Mouse (Mus musculus) liver, embryonic 14.5 days (tissue): ENCODE results near the gene Oas2. TPM values are rescaled to one million over a fixed set of nuclear protein-coding genes. Genes with fewer than 3 reads are reported as not detected.

Source experiments
- ATAC-seq: fragments of 200-750 bp; cut with Nextera tagmentation; 2 replicates; pipeline ENCODE4 v1.8.0; 2017; ENCODE audit warnings: moderate number of reproducible peaks, mild to moderate bottlenecking, moderate library complexity; ENCODE audit not compliant: insufficient read depth
- DNase-seq, 3 experiments: peaks; one replicate each; pipeline ENCODE4 v3.0.0-alpha.2; 2012 to 2013; ENCODE audit warnings: low read depth in 3 of 3, low spot score in 3 of 3
- H3K27ac ChIP-seq: fragments of 300-500 bp; sonication (generic); 2 replicates; pipeline ENCODE4 v1.5.1; 2014; ENCODE audit warnings: moderate library complexity, mild to moderate bottlenecking, control low read depth, inconsistent platforms
- H3K27me3 ChIP-seq: fragments of 300-500 bp; sonication (generic); 2 replicates; pipeline ENCODE4 v1.6.1; 2014; ENCODE audit warnings: mild to moderate bottlenecking, low read length, moderate library complexity; ENCODE audit not compliant: control insufficient read depth, insufficient read depth
- H3K36me3 ChIP-seq: fragments of 300-500 bp; sonication (generic); replicated peaks from 2 replicates; pipeline ENCODE4 v1.6.1; 2014; ENCODE audit warnings: low read depth; ENCODE audit not compliant: control insufficient read depth, insufficient read depth
- H3K4me1 ChIP-seq, 2 experiments: fragments of 200-500 bp in 1 of 2; fragments of 300-500 bp in 1 of 2; sonication (generic) in 1 of 2; replicated peaks; 2 replicates each; pipeline ENCODE4 v1.6.1; 2012 to 2014; ENCODE audit warnings: antibody characterized with exemption in 1 of 2, inconsistent platforms in 1 of 2, low read length in 1 of 2; ENCODE audit not compliant: control insufficient read depth in 2 of 2, insufficient read depth in 2 of 2
- H3K4me2 ChIP-seq: fragments of 300-500 bp; sonication (generic); 2 replicates; pipeline ENCODE4 v1.6.1; 2014; ENCODE audit warnings: low read depth, mild to moderate bottlenecking, control low read depth, moderate library complexity
- H3K4me3 ChIP-seq, 2 experiments: fragments of 200-500 bp in 1 of 2; fragments of 300-500 bp in 1 of 2; sonication (generic) in 1 of 2; 2 replicates each; pipeline ENCODE4 v1.5.1; 2012 to 2014; ENCODE audit warnings: low read depth in 2 of 2, low read length in 2 of 2, mild to moderate bottlenecking in 2 of 2, control low read depth in 1 of 2, inconsistent platforms in 1 of 2, moderate library complexity in 1 of 2; ENCODE audit not compliant: insufficient read depth in 1 of 2
- H3K9ac ChIP-seq: fragments of 300-500 bp; sonication (generic); replicated peaks from 2 replicates; pipeline ENCODE4 v1.6.1; 2014; ENCODE audit warnings: mild to moderate bottlenecking, control low read depth, moderate library complexity
- H3K9me3 ChIP-seq: fragments of 300-500 bp; sonication (generic); 2 replicates; pipeline ENCODE4 v1.6.1; 2016; ENCODE audit warnings: low read length, mixed read lengths; ENCODE audit not compliant: control insufficient read depth
- CTCF ChIP-seq: IDR thresholded peaks from 2 replicates; pipeline ENCODE4 v1.5.1; 2016; ENCODE audit warnings: antibody characterized with exemption, low read depth, control low read depth
- EP300 ChIP-seq: IDR thresholded peaks from 2 replicates; pipeline ENCODE4 v1.6.1; 2016; ENCODE audit warnings: antibody characterized with exemption, low read depth
- WGBS: fragments of 180-500 bp; shearing (Covaris S2); extraction: QIAGEN DNeasy Blood & Tissue Kit; methylation state at CpG from one replicate; pipeline ENCODE4 v1.1.7; 2014; ENCODE audit not compliant: insufficient replicate concordance; 5-methylcytosine and 5-hydroxymethylcytosine counted together
- polyA plus RNA-seq, 2 experiments: library from polyadenylated mRNA; depleted of rRNA in 1 of 2; stranded (reverse) in 1 of 2; unstranded in 1 of 2; fragments of >200 nt; fragmentation: Nextera tagmentation in 1 of 2; extraction: Ambion mirVana in 1 of 2; gene quantifications; 2 replicates each; pipeline versions ENCODE4 v1.2.1 to v1.2.3; 2012 to 2014

Oas2 gene
- polyA plus RNA-seq, 2 experiments, result 0.47 to 1.1 TPM

DNA sequence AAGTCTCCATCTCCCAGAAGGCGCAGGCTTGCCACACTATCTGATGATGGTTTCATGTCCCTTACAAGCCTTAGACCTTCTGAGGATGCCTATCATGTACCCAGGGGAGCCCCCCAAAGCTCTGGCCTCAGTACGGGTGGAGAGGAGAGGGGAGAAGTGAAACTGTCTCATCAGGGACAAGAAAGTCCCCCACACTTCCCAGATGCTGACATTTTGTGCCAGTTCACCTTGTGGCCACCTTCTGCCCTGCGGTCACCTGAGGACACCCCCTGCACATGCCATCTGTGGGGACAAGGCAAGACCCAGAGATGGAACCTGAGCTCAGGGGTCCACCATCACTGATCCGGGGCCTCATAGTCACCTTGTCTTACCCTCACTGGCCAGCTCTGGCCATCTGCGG, 61.8 kb downstream of the Oas2 start:
- Histone ChIP-seq H3K27me3 (peaks cover 12% of the 10 kb centered on the region), H3K27ac (no peak overlapping the region), H3K9ac (no peak overlapping the region), H3K36me3 (no peaks in the 10 kb centered on the region), H3K4me1 (no peaks in the 10 kb centered on the region), H3K4me2 (no peak overlapping the region), H3K9me3 (no peaks in the 10 kb centered on the region), H3K4me3 (no peak overlapping the region)
- ATAC-seq (no peak), DNase-seq (no peak)
- WGBS, result 57% methylated on average over 5 of the region's 5 CpGs
- TF ChIP-seq CTCF, result no peak
- TF ChIP-seq EP300, result no peak

GRCm38 (mm10) chr5:120687484-120687851, 62.2 kb downstream of the Oas2 start:
- H3K4me1 ChIP-seq, result no peaks in the 10 kb centered on the region
- no peaks in the 10 kb centered on the region for H3K9me3 ChIP-seq
- TF ChIP-seq CTCF, result no peak
- DNase-seq (no peak), ATAC-seq (no peak)
- no peak overlapping the region for H3K4me3 ChIP-seq
- H3K4me2 ChIP-seq, result no peak overlapping the region
- WGBS, result 42% methylated on average over 3 of the region's 3 CpGs
- H3K9ac ChIP-seq, result no peak overlapping the region
- H3K27ac ChIP-seq, result no peak overlapping the region
- no peaks in the 10 kb centered on the region for H3K36me3 ChIP-seq
- peaks cover 13% of the 10 kb centered on the region for H3K27me3 ChIP-seq

GRCm38 (mm10) chr5:120686749-120687483, 62.7 kb downstream of the Oas2 start:
- Histone ChIP-seq H3K9me3 (no peaks in the 10 kb centered on the region), H3K4me1 (no peaks in the 10 kb centered on the region), H3K27ac (no peak overlapping the region), H3K9ac (no peak overlapping the region), H3K4me3 (no peak overlapping the region), H3K4me2 (no peak overlapping the region), H3K36me3 (no peaks in the 10 kb centered on the region), H3K27me3 (peaks cover 19% of the 10 kb centered on the region)
- DNase-seq (no peak), ATAC-seq (no peak)
- WGBS, result 32% methylated on average over 6 of the region's 6 CpGs
- no peak for TF ChIP-seq CTCF

- Histone ChIP-seq H3K4me2 (no peak overlapping the region), H3K4me3 (no peak overlapping the region), H3K27ac (no peak overlapping the region), H3K4me1 (no peaks in the 10 kb centered on the region), H3K9ac (no peak overlapping the region), H3K27me3 (peaks cover 20% of the 10 kb centered on the region), H3K9me3 (no peaks in the 10 kb centered on the region), H3K36me3 (no peaks in the 10 kb centered on the region)
- TF ChIP-seq EP300 (no peak), CTCF (no peak)
- ATAC-seq, result no peak
- 51% methylated on average over 8 of the region's 8 CpGs for WGBS
- DNase-seq, result no peak
Measured at GRCm38 (mm10) chr5:120685678-120686077, 64.0 kb downstream of the Oas2 start.

GRCm38 (mm10) chr5:120682982-120683771, 66.5 kb downstream of the Oas2 start:
- Histone ChIP-seq H3K36me3 (no peaks in the 10 kb centered on the region), H3K9me3 (no peaks in the 10 kb centered on the region), H3K27ac (no peak overlapping the region), H3K27me3 (peaks cover 20% of the 10 kb centered on the region), H3K4me3 (no peak overlapping the region), H3K4me1 (no peaks in the 10 kb centered on the region), H3K4me2 (no peak overlapping the region), H3K9ac (no peak overlapping the region)
- no peak for ATAC-seq
- 13% methylated on average over 24 of the region's 24 CpGs for WGBS
- no peak for DNase-seq
- TF ChIP-seq EP300 (no peak), CTCF (no peak)
